Mouse (Mus musculus) embryonic facial prominence, embryonic 11.5 days (tissue): ENCODE results near the gene Tldc1. TPM values are rescaled to one million over a fixed set of nuclear protein-coding genes. Genes with fewer than 3 reads are reported as not detected.

Experiments
- ATAC-seq: fragments of 200-750 bp; cut with Nextera tagmentation; replicated peaks from 2 replicates; pipeline ENCODE4 v1.8.0; 2017; ENCODE audit warnings: low read depth; ENCODE audit not compliant: insufficient number of reproducible peaks, low FRiP score, low TSS enrichment
- DNase-seq: peaks from one replicate; pipeline ENCODE4 v3.0.0-alpha.2; 2015; ENCODE audit warnings: low spot score
- H3K27ac ChIP-seq: fragments of 300-500 bp; sonication (generic); replicated peaks from 2 replicates; pipeline ENCODE4 v1.5.1; 2014; ENCODE audit warnings: mild to moderate bottlenecking, low read depth, low read length, control low read depth
- H3K27me3 ChIP-seq: fragments of 300-500 bp; sonication (generic); 2 replicates; pipeline ENCODE4 v1.6.1; 2014; ENCODE audit warnings: mild to moderate bottlenecking, low read length, moderate library complexity, mixed read lengths; ENCODE audit not compliant: control insufficient read depth, insufficient read depth
- H3K36me3 ChIP-seq: fragments of 300-500 bp; sonication (generic); replicated peaks from 2 replicates; pipeline ENCODE4 v1.6.1; 2014; ENCODE audit warnings: low read depth, mild to moderate bottlenecking, low read length, moderate library complexity, mixed read lengths; ENCODE audit not compliant: control insufficient read depth, insufficient read depth
- H3K4me1 ChIP-seq: fragments of 300-500 bp; sonication (generic); 2 replicates; pipeline ENCODE4 v1.6.1; 2014; ENCODE audit warnings: low read length, mixed read lengths; ENCODE audit not compliant: control insufficient read depth, insufficient read depth
- H3K4me2 ChIP-seq: fragments of 300-500 bp; sonication (generic); 2 replicates; pipeline ENCODE4 v1.6.1; 2014; ENCODE audit warnings: low read depth, mild to moderate bottlenecking, control low read depth, low read length, moderate library complexity
- H3K4me3 ChIP-seq: fragments of 300-500 bp; sonication (generic); 2 replicates; pipeline ENCODE4 v1.5.1; 2014; ENCODE audit warnings: low read depth, low read length, control low read depth
- H3K9ac ChIP-seq: fragments of 300-500 bp; sonication (generic); replicated peaks from 2 replicates; pipeline ENCODE4 v1.6.1; 2014; ENCODE audit warnings: mild to moderate bottlenecking, control low read depth, low read length
- H3K9me3 ChIP-seq: fragments of 300-500 bp; sonication (generic); replicated peaks from 2 replicates; pipeline ENCODE4 v1.6.1; 2016; ENCODE audit warnings: mild to moderate bottlenecking, low read length, inconsistent platforms, mixed read lengths; ENCODE audit not compliant: control insufficient read depth
- WGBS: fragments of 180-500 bp; shearing (Covaris S2); extraction: QIAGEN DNeasy Blood & Tissue Kit; methylation state at CpG from one replicate; pipeline ENCODE4 v1.1.7; 2014; 5-methylcytosine and 5-hydroxymethylcytosine counted together
- polyA plus RNA-seq: library from polyadenylated mRNA; unstranded; fragments of >200 nt; fragmentation: Nextera tagmentation; extraction: Ambion mirVana; gene quantifications from 2 replicates; pipeline ENCODE4 v1.2.1, GENCODE M21; 2014

Tldc1 gene
- polyA plus RNA-seq, 1 experiment from 2014 or later, result 6.5 TPM

DNA sequence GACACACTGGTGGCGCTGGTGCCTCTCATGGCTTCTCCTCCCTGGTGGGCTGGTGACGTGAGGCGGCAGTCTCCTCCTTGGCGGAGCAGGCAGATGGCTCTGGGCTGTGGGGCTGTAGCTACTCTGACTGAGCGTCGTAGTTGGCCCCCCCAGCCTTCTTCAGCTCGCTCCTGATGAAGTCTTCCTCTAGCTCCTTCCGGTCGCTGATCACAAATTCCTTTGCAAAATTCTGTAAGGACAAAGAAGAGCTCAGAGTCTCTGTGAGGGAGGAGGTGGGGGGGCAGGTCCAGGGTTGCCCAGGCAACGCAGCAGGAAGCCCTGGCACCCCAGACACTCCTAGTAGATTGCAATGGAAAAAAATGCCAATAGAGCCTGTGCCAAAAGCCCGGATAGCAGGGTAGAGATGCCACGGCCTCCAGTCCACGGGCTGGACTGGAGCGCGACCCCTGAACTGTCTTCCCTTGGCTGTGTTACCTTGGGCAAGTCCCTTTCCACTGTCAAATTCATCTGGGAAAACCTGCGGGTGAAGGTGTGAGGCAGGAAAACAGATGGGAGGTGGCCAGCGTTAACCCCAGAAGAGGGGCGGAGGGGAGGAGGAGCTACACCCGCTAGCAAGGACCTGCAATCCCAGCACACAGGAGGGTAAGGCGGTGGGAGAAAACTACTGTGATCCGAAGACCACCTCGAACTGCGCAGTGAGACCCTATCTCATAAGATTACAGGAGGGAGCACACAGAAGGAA lies 32.1 kb upstream of the Tldc1 start:
- H3K4me2 ChIP-seq, result no peak overlapping the region
- H3K27ac ChIP-seq, result no peak overlapping the region; the same call in 1 of the 2 replicates
- no peaks in the 10 kb centered on the region for H3K27me3 ChIP-seq
- WGBS, result 73% methylated on average over 23 of the region's 23 CpGs
- no peak for DNase-seq
- peaks cover 7% of the 10 kb centered on the region for H3K4me1 ChIP-seq
- H3K9ac ChIP-seq, result no peak overlapping the region
- H3K9me3 ChIP-seq, result no peaks in the 10 kb centered on the region
- ATAC-seq, result no peak; the same call in 1 of the 2 replicates
- no peak overlapping the region for H3K4me3 ChIP-seq
- no peaks in the 10 kb centered on the region; the same call in 1 of the 2 replicates for H3K36me3 ChIP-seq

DNA sequence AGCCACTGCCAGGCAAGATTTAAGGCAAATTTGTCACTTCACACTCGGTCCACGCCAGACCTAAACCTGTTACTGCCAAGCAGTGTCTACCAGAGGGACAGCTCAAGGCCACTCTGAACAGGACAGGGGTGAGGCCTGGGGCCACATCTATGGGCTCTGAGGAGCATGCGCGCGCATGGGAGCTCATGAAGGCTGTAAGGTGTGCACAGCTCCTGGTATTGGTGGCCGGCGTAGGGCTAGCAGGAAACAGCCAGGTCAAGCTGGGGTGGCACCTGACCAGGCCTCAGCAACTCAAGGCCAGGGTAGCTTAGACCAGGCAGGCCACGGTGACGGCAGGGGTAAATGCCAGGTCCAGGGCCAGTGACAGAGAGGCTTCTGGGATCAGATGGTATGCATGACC lies 31.4 kb upstream of the Tldc1 start:
- no peaks in the 10 kb centered on the region for H3K9me3 ChIP-seq
- H3K9ac ChIP-seq, result no peak overlapping the region
- DNase-seq (no peak), ATAC-seq (no peak)
- no peak overlapping the region for H3K27ac ChIP-seq
- H3K27me3 ChIP-seq, result no peaks in the 10 kb centered on the region
- H3K36me3 ChIP-seq, result no peaks in the 10 kb centered on the region; the same call in 1 of the 2 replicates
- H3K4me2 ChIP-seq, result no peak overlapping the region
- no peak overlapping the region for H3K4me3 ChIP-seq
- whole genome bisulfite sequencing, result 97% methylated on average over 9 of the region's 9 CpGs
- peaks cover 7% of the 10 kb centered on the region for H3K4me1 ChIP-seq

DNA sequence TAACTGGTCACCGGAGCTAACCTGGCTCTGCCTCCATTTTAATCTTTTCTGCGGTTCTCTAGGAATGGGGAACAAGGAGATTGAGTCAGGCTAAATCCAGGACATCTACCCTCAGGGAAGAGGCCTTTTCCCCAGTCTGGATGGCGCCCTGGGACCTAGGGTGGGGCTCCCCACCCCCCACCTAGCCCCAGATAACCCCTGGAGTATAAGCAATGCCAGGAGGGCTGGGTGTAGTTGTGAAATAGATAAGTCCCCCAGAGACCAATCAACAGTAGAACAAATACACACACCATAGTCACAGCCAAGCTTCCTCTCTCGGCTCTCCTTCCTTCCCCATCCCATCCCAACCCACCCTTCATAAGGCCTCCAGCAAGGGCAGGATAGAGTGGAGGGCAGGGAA lies 29.5 kb upstream of the Tldc1 start:
- H3K4me1 ChIP-seq, result peaks cover under 1% of the 10 kb centered on the region
- H3K9ac ChIP-seq, result no peak overlapping the region
- no peak overlapping the region for H3K27ac ChIP-seq
- H3K36me3 ChIP-seq, result no peaks in the 10 kb centered on the region; the same call in 1 of the 2 replicates
- no peak overlapping the region for H3K4me2 ChIP-seq
- H3K9me3 ChIP-seq, result no peaks in the 10 kb centered on the region
- ATAC-seq, result no peak
- no peak for DNase-seq
- no peak overlapping the region for H3K4me3 ChIP-seq
- no peaks in the 10 kb centered on the region for H3K27me3 ChIP-seq
- WGBS, result 89% methylated on average over 4 of the region's 4 CpGs

DNA sequence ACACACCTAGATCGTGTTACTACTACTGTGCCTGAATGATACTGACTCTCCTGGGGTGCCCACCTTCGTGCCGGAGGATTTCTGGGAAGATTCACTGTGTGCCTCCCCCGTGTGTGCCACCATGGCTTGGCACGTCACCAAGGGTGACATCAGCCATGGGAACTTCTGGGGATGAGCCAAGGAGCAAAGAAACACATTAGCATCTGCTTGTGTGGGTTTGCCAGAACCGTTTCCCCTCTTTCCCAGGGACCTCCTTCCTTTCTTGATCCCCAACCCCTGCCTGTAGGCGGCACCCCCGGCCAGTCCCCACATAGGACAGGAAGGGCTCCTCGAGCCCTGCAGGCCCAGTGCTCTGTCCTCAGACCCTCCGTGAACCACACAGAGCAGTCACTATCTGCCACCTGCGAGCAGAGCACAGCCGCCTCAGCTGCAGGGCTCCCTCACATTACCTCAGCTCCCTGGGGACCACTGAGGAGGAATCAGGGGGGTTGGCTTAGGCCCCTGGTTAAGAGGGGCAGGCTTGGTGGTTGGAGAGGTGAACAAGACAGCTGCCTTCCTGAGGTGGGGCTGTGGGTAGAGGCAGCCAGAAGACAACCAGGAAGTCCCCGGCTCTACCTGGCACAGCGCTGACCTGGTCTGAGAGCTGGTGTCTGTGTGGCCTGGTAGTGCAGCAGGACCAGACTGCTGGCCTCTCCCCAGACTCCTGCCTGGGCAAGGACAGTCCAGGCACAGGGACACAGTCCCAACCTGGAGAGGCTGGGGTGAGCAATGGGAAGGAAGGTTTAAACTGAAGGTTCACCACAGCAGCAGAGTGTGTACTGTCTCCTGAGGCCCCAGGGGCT lies 28.4 kb upstream of the Tldc1 start:
- WGBS, result 79% methylated on average over 14 of the region's 14 CpGs
- no peaks in the 10 kb centered on the region for H3K9me3 ChIP-seq
- no peaks in the 10 kb centered on the region; the same call in 1 of the 2 replicates for H3K4me1 ChIP-seq
- H3K27me3 ChIP-seq, result no peaks in the 10 kb centered on the region
- H3K9ac ChIP-seq, result no peak overlapping the region
- no peak overlapping the region for H3K4me3 ChIP-seq
- H3K36me3 ChIP-seq, result no peaks in the 10 kb centered on the region; the same call in 1 of the 2 replicates
- no peak overlapping the region for H3K4me2 ChIP-seq
- H3K27ac ChIP-seq, result no peak overlapping the region
- ATAC-seq (0 out of 2 replicates have a peak, but pooled peaks have one; percentile 20), DNase-seq (no peak)

DNA sequence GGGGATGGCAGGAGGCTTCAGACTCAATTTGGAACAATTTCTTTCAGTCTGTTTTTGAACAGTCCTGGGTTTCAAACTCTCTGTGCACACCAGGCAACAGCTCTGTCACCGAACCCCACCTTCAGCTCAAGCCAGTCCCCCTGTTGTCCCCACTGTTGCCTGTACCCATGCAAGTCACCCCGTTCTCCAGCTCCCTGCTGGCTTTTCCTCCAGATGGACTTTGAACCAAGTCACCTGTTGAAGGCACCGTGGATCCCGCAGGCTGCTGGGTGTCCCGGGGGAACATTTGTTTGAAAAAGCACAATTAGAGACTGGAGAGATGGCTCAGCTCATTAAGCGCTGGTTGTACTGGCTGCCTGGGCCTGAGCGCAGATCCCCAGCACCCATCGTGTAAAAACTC lies 27.1 kb upstream of the Tldc1 start:
- ATAC-seq (no peak), DNase-seq (no peak)
- Histone ChIP-seq H3K4me1 (no peaks in the 10 kb centered on the region; the same call in 1 of the 2 replicates), H3K9ac (no peak overlapping the region), H3K4me3 (no peak overlapping the region), H3K27me3 (no peaks in the 10 kb centered on the region), H3K4me2 (no peak overlapping the region), H3K27ac (no peak overlapping the region), H3K36me3 (no peaks in the 10 kb centered on the region; the same call in 1 of the 2 replicates), H3K9me3 (no peaks in the 10 kb centered on the region)
- WGBS, result 72% methylated on average over 8 of the region's 8 CpGs

DNA sequence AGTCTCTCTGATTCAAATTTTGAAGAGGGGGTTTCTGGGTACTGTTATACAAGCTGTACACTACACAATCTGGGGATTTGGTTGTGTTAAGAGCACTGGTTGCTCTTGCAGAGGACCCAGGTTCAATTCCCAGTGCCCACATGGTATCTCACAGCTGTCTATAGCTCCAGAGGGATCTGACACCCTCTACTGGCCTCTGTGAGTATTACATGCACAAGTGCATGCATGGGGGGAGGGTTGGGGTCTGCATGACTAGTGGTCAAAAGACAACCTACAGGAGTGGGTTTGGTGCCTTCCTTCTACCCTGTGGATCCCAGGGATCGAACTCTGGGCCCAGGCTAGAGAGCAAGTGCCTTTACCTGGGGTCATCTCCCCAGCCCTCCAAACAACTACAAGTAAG lies 24.4 kb upstream of the Tldc1 start:
- DNase-seq, result no peak
- Histone ChIP-seq H3K9ac (no peak overlapping the region), H3K4me2 (no peak overlapping the region), H3K27ac (no peak overlapping the region), H3K9me3 (no peaks in the 10 kb centered on the region), H3K4me1 (peaks cover 7% of the 10 kb centered on the region; the same call in 1 of the 2 replicates), H3K36me3 (no peaks in the 10 kb centered on the region), H3K27me3 (no peaks in the 10 kb centered on the region), H3K4me3 (no peak overlapping the region)
- ATAC-seq, result no peak
- 95% methylated on average over 1 of the region's 1 CpGs for WGBS

DNA sequence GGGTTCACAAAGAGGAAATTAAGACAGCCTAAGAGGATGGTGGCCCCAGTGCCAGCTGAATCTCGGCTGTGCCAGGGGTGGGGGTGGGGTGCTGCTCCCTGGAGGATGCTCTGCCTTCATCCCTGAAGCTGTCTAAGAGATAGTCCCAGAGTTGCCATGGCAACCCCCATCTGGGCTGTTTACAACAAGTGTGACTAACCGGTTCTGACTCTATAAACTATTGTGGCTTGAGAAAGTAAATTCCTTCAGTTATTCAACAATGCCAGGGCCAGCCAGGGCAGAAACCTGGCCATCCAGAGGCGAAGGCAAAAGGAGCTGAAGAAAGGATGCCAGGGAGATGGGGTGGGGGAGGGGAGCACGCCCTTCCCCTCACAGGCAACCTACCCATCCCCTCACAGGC lies 23.0 kb upstream of the Tldc1 start:
- no peak overlapping the region for H3K27ac ChIP-seq
- no peak overlapping the region for H3K4me3 ChIP-seq
- no peak overlapping the region; the same call in 1 of the 2 replicates for H3K9ac ChIP-seq
- H3K36me3 ChIP-seq, result no peaks in the 10 kb centered on the region
- no peak overlapping the region for H3K4me2 ChIP-seq
- H3K4me1 ChIP-seq, result peaks cover 7% of the 10 kb centered on the region; the same call in 1 of the 2 replicates
- H3K27me3 ChIP-seq, result no peaks in the 10 kb centered on the region
- ATAC-seq, result no peak
- WGBS, result 14% methylated on average over 4 of the region's 4 CpGs
- no peak for DNase-seq
- no peaks in the 10 kb centered on the region for H3K9me3 ChIP-seq

DNA sequence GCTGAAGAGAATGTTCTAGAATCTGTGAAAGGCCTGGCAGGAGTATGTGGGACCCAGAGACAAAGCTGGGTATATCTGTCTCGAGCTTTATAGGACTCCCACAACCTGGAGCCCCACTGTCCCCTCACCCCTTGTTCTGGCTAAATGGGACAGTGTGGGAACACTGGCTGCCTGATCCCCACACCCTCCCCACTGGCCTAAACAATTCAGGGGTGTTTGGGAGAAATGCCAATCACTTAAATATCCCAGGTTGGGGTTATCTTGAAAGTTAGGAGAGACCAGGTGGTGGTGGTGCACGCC lies 20.7 kb upstream of the Tldc1 start:
- Histone ChIP-seq H3K27ac (peak overlapping the region; percentile 57; the same call in 1 of the 2 replicates), H3K9ac (no peak overlapping the region), H3K4me3 (no peak overlapping the region), H3K4me2 (no peak overlapping the region; the same call in 1 of the 2 replicates), H3K27me3 (no peaks in the 10 kb centered on the region), H3K4me1 (peaks cover 7% of the 10 kb centered on the region; the same call in 1 of the 2 replicates), H3K36me3 (no peaks in the 10 kb centered on the region), H3K9me3 (no peaks in the 10 kb centered on the region)
- 70% methylated on average over 2 of the region's 2 CpGs for WGBS
- DNase-seq (no peak), ATAC-seq (no peak)
